Mouse (Mus musculus) kidney, embryonic 14.5 days (tissue): Measurements from ENCODE around the gene 1810049J17Rik. TPM values are rescaled to one million over a fixed set of nuclear protein-coding genes. Genes with fewer than 3 reads are reported as not detected.

Source experiments
- ATAC-seq: fragments of 200-750 bp; cut with Nextera tagmentation; 2 replicates; pipeline ENCODE4 v1.8.0; 2017; ENCODE audit warnings: moderate number of reproducible peaks, mild to moderate bottlenecking, moderate TSS enrichment, moderate library complexity; ENCODE audit not compliant: low FRiP score, low TSS enrichment
- H3K27ac ChIP-seq: fragments of 300-500 bp; sonication (generic); 2 replicates; pipeline ENCODE4 v1.5.1; 2014; ENCODE audit warnings: low read depth, mild to moderate bottlenecking, low read length, moderate library complexity, mixed read lengths
- H3K27me3 ChIP-seq: fragments of 300-500 bp; sonication (generic); 2 replicates; pipeline ENCODE4 v1.6.1; 2014; ENCODE audit warnings: mild to moderate bottlenecking, low read length; ENCODE audit not compliant: control insufficient read depth, insufficient read depth
- H3K36me3 ChIP-seq: fragments of 300-500 bp; sonication (generic); 2 replicates; pipeline ENCODE4 v1.6.1; 2014; ENCODE audit warnings: low read length, mixed read lengths; ENCODE audit not compliant: control insufficient read depth, insufficient read depth
- H3K4me1 ChIP-seq: fragments of 300-500 bp; sonication (generic); 2 replicates; pipeline ENCODE4 v1.6.1; 2014; ENCODE audit warnings: low read length, mixed read lengths; ENCODE audit not compliant: control insufficient read depth, insufficient read depth
- H3K4me2 ChIP-seq: fragments of 300-500 bp; sonication (generic); replicated peaks from 2 replicates; pipeline ENCODE4 v1.6.1; 2014; ENCODE audit warnings: low read depth, mild to moderate bottlenecking, low read length
- H3K4me3 ChIP-seq: fragments of 300-500 bp; sonication (generic); 2 replicates; pipeline ENCODE4 v1.5.1; 2014; ENCODE audit warnings: mild to moderate bottlenecking, low read length
- H3K9ac ChIP-seq: fragments of 300-500 bp; sonication (generic); 2 replicates; pipeline ENCODE4 v1.6.1; 2014; ENCODE audit warnings: low read depth, mild to moderate bottlenecking, low read length, moderate library complexity
- H3K9me3 ChIP-seq: fragments of 300-500 bp; sonication (generic); 2 replicates; pipeline ENCODE4 v1.6.1; 2016; ENCODE audit warnings: low read length; ENCODE audit not compliant: control insufficient read depth
- WGBS: fragments of 180-500 bp; shearing (Covaris S2); extraction: QIAGEN DNeasy Blood & Tissue Kit; methylation state at CpG from one replicate; pipeline ENCODE4 v1.1.7; 2014; 5-methylcytosine and 5-hydroxymethylcytosine counted together
- polyA plus RNA-seq: library from polyadenylated mRNA; unstranded; fragments of >200 nt; fragmentation: Nextera tagmentation; extraction: Ambion mirVana; gene quantifications from 2 replicates; pipeline ENCODE4 v1.2.1, GENCODE M21; 2014

Gene 1810049J17Rik
- polyA plus RNA-seq, 1 experiment from 2014 or later, result 1.9 TPM

- Histone ChIP-seq H3K9me3 (no peaks in the 10 kb centered on the region), H3K36me3 (no peaks in the 10 kb centered on the region), H3K4me1 (0 out of 2 replicates have a peak, but pooled peaks cover 7% of the 10 kb centered on the region), H3K4me3 (no peak overlapping the region), H3K4me2 (no peak overlapping the region), H3K27me3 (no peaks in the 10 kb centered on the region), H3K27ac (no peak overlapping the region), H3K9ac (no peak overlapping the region)
- ATAC-seq, result no peak
- 69% methylated on average over 4 of the region's 4 CpGs for WGBS
Observed at GRCm38 (mm10) chr15:12334381-12334780, 12.7 kb upstream of the 1810049J17Rik start.

GRCm38 (mm10) chr15:12331300-12331699 is 9.6 kb upstream of the 1810049J17Rik start:
- WGBS, result 57% methylated on average over 1 of the region's 1 CpGs
- ATAC-seq, result no peak

DNA sequence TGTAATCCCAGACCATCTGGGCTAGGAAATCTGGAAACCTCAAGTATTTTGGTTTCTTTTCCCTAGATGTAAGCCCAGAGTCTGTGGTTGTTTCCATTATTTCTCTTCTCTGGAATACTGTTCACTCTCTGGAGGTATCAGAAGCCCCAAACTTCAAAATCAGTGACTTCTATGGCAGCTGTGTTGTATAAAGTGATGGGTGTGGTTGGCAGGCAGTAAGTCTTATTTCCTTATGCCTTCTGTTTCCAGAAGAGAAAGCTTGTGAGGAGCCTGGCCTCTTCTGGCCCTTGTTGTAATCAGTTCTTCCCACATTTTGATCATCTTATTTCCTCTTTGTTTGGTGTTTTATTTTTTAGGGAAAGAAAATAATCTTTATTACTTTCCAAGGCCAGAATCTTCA is 9.2 kb upstream of the 1810049J17Rik start:
- H3K36me3 ChIP-seq, result peaks cover 3% of the 10 kb centered on the region; the same call in 1 of the 2 replicates
- no peak overlapping the region for H3K4me3 ChIP-seq
- no peak overlapping the region for H3K9ac ChIP-seq
- H3K9me3 ChIP-seq, result no peaks in the 10 kb centered on the region
- no peak overlapping the region for H3K4me2 ChIP-seq
- no peak for ATAC-seq
- H3K27ac ChIP-seq, result no peak overlapping the region
- no peaks in the 10 kb centered on the region for H3K27me3 ChIP-seq
- 0 out of 2 replicates have a peak, but pooled peaks cover 7% of the 10 kb centered on the region for H3K4me1 ChIP-seq

More at GRCm38 (mm10) chr15:12331300-12331699, 9.6 kb upstream of the 1810049J17Rik start:
- Histone ChIP-seq H3K4me3 (no peak overlapping the region), H3K4me1 (0 out of 2 replicates have a peak, but pooled peaks cover 7% of the 10 kb centered on the region), H3K36me3 (no peaks in the 10 kb centered on the region), H3K9ac (no peak overlapping the region), H3K27ac (no peak overlapping the region), H3K4me2 (no peak overlapping the region), H3K9me3 (no peaks in the 10 kb centered on the region), H3K27me3 (no peaks in the 10 kb centered on the region)

- Histone ChIP-seq H3K4me1 (0 out of 2 replicates have a peak, but pooled peaks cover 7% of the 10 kb centered on the region), H3K27ac (no peak overlapping the region)
Observed at GRCm38 (mm10) chr15:12330389-12330788, 8.7 kb upstream of the 1810049J17Rik start.

GRCm38 (mm10) chr15:12324326-12324725 is 2.6 kb upstream of the 1810049J17Rik start:
- Histone ChIP-seq H3K9me3 (no peaks in the 10 kb centered on the region), H3K4me1 (peaks cover 10% of the 10 kb centered on the region; the same call in 1 of the 2 replicates), H3K9ac (no peak overlapping the region), H3K27ac (no peak overlapping the region), H3K4me2 (0 out of 2 replicates have a peak overlapping the region, but pooled peaks have one; percentile 84), H3K27me3 (no peaks in the 10 kb centered on the region), H3K36me3 (peaks cover 3% of the 10 kb centered on the region; the same call in 1 of the 2 replicates), H3K4me3 (no peak overlapping the region)
- ATAC-seq, result no peak
- 85% methylated on average over 1 of the region's 1 CpGs for WGBS

More at GRCm38 (mm10) chr15:12330389-12330788, 8.7 kb upstream of the 1810049J17Rik start:
- ATAC-seq, result no peak
- H3K9me3 ChIP-seq, result no peaks in the 10 kb centered on the region
- H3K36me3 ChIP-seq, result peaks cover 3% of the 10 kb centered on the region; the same call in 1 of the 2 replicates
- 89% methylated on average over 3 of the region's 3 CpGs for WGBS
- no peak overlapping the region for H3K9ac ChIP-seq
- no peaks in the 10 kb centered on the region for H3K27me3 ChIP-seq
- H3K4me3 ChIP-seq, result no peak overlapping the region
- H3K4me2 ChIP-seq, result no peak overlapping the region

- no peaks in the 10 kb centered on the region for H3K27me3 ChIP-seq
- H3K36me3 ChIP-seq, result peaks cover 3% of the 10 kb centered on the region; the same call in 1 of the 2 replicates
- 7% methylated on average over 9 of the region's 9 CpGs for WGBS
- peak overlapping the region; percentile 84 for H3K4me2 ChIP-seq
- H3K9me3 ChIP-seq, result no peaks in the 10 kb centered on the region
- peaks cover 10% of the 10 kb centered on the region; the same call in 1 of the 2 replicates for H3K4me1 ChIP-seq
- no peak for ATAC-seq
- H3K4me3 ChIP-seq, result peak overlapping the region; percentile 99
- no peak overlapping the region for H3K27ac ChIP-seq
- H3K9ac ChIP-seq, result peak overlapping the region; percentile 98; the same call in 1 of the 2 replicates
Observed at GRCm38 (mm10) chr15:12322676-12323402, 1.1 kb upstream of the 1810049J17Rik start.

DNA sequence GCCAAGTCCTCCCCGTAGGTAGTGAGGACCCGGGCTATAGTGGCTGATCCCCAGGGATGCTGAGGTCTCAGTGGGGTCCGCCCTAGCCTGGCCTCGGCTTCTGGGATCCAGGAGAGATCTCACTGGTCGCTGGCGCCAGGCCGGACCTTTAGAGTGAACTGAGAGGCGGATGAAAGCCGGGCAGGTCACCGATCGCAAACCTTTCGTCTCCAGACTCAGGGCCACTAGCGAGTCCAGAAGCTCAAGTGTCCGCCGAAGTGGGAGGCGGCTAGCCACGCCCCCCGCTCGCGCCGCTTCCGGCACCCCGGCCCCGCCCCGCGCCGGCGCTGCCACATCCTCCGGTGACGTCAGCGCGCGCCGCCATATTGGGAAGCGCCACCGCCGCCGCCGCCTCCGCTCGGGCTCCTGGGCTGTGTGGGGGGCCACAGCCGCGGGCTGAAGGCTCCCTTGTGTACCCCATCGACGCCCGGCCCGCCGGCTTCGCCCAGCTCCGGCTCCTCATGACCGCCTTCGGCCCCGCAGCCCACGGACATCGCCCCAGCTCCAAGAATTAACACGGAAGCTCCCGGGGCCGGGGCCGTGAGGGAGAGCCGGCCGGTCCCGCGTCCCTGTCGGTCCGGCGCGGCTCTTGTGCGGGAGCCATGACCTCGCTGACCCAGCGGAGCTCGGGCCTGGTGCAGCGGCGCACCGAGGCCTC is 460 bp downstream of the 1810049J17Rik start, which contains the start of gene Golph3:
TSS of gene Golph3 (plus strand) at position 360 of the 697 bp plus-strand sequence.
- Histone ChIP-seq H3K27ac (peak within 1 kb of the TSS; percentile 96), H3K9me3 (no peaks in the 10 kb centered on the region), H3K4me3 (peak within 1 kb of the TSS; percentile 99), H3K4me1 (peaks cover 10% of the 10 kb centered on the region; the same call in 1 of the 2 replicates), H3K27me3 (no peaks in the 10 kb centered on the region), H3K9ac (peak within 1 kb of the TSS; percentile 98), H3K36me3 (peaks cover 3% of the 10 kb centered on the region; the same call in 1 of the 2 replicates), H3K4me2 (peak within 1 kb of the TSS; percentile 84)
- peak; percentile 95 for ATAC-seq
- under 1% methylated on average over 72 of the region's 74 CpGs for WGBS

DNA sequence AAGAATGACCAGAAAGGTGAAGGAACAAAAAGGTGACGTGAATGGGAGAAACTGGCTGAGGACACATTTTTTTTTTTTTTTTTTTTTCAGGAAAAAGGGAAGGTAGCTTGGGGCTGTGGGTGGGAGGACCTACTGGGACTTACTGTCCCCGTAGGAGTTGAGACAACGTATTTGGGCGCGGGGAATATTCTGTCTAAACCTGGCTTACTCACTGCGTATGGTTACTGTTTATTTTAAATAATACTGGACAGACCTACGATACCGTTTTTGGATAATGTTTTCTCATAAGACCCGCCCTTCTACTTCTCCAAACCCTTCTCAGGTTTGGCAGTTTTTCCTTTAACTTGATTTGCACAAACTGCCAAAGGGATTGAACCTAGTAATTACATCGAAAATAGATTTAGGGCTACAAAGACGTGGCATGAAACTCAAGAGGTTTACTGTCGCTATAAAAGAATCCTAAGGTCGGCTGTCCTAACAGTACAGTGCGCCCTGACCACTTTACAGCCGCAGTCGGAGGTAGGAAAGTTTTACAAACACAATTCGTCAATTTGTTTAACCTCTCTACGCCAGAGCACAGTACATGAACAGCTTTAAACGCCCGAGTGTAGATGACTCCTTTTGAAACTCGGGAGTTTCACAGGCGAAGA is 1.1 kb downstream of the 1810049J17Rik start:
- H3K27ac ChIP-seq, result peak overlapping the region; percentile 74; the same call in 1 of the 2 replicates
- ATAC-seq, result no peak
- 2% methylated on average over 22 of the region's 22 CpGs for WGBS

More for the DNA sequence above, 1.1 kb downstream of the 1810049J17Rik start:
- Histone ChIP-seq H3K36me3 (no peaks in the 10 kb centered on the region), H3K4me3 (peak overlapping the region; percentile 99), H3K27me3 (no peaks in the 10 kb centered on the region), H3K4me1 (peaks cover 10% of the 10 kb centered on the region; the same call in 1 of the 2 replicates), H3K4me2 (peak overlapping the region; percentile 84), H3K9ac (peak overlapping the region; percentile 98), H3K9me3 (no peaks in the 10 kb centered on the region)
